Mouse (Mus musculus) liver, embryonic 16.5 days (tissue): Measurements from ENCODE around the gene Anks3. TPM values are rescaled to one million over a fixed set of nuclear protein-coding genes. Genes with fewer than 3 reads are reported as not detected.
A peak's percentile ranks its signal among the peaks of the same experiment; 100 is the strongest.

ENCODE experiments used
- ATAC-seq: fragments of 200-750 bp; cut with Nextera tagmentation; 2 replicates; pipeline ENCODE4 v1.8.0; 2017; ENCODE audit warnings: low read depth, mild to moderate bottlenecking, moderate number of reproducible peaks, moderate library complexity
- H3K27ac ChIP-seq: fragments of 300-500 bp; sonication (generic); 2 replicates; pipeline ENCODE4 v1.5.1; 2014; ENCODE audit warnings: mild to moderate bottlenecking, low read length
- H3K27me3 ChIP-seq: fragments of 300-500 bp; sonication (generic); 2 replicates; pipeline ENCODE4 v1.6.1; 2014; ENCODE audit warnings: low read depth, low read length, mixed read lengths; ENCODE audit not compliant: control insufficient read depth, insufficient read depth
- H3K36me3 ChIP-seq: fragments of 300-500 bp; sonication (generic); 2 replicates; pipeline ENCODE4 v1.6.1; 2014; ENCODE audit warnings: mild to moderate bottlenecking; ENCODE audit not compliant: control insufficient read depth, insufficient read depth
- H3K4me1 ChIP-seq: fragments of 300-500 bp; sonication (generic); 2 replicates; pipeline ENCODE4 v1.6.1; 2014; ENCODE audit warnings: low read depth, low read length, mixed read lengths; ENCODE audit not compliant: control insufficient read depth
- H3K4me2 ChIP-seq: fragments of 300-500 bp; sonication (generic); 2 replicates; pipeline ENCODE4 v1.6.1; 2014; ENCODE audit warnings: low read depth, low read length, mixed read lengths
- H3K4me3 ChIP-seq: fragments of 300-500 bp; sonication (generic); 2 replicates; pipeline ENCODE4 v1.5.1; 2014; ENCODE audit warnings: low read depth, mild to moderate bottlenecking, low read length
- H3K9ac ChIP-seq: fragments of 300-500 bp; sonication (generic); 2 replicates; pipeline ENCODE4 v1.6.1; 2014; ENCODE audit warnings: low read depth, low read length
- H3K9me3 ChIP-seq: fragments of 300-500 bp; sonication (generic); replicated peaks from 2 replicates; pipeline ENCODE4 v1.6.1; 2016; ENCODE audit warnings: low read length; ENCODE audit not compliant: control insufficient read depth
- WGBS: fragments of 180-500 bp; shearing (Covaris S2); extraction: QIAGEN DNeasy Blood & Tissue Kit; methylation state at CpG from one replicate; pipeline ENCODE4 v1.1.7; 2014; ENCODE audit not compliant: insufficient replicate concordance; 5-methylcytosine and 5-hydroxymethylcytosine counted together
- polyA plus RNA-seq: library from polyadenylated mRNA; unstranded; fragments of >200 nt; fragmentation: Nextera tagmentation; extraction: Ambion mirVana; gene quantifications from 2 replicates; pipeline ENCODE4 v1.2.1, GENCODE M21; 2015

Anks3 gene
- polyA plus RNA-seq, 1 experiment from 2014 or later = 16.5 TPM

DNA sequence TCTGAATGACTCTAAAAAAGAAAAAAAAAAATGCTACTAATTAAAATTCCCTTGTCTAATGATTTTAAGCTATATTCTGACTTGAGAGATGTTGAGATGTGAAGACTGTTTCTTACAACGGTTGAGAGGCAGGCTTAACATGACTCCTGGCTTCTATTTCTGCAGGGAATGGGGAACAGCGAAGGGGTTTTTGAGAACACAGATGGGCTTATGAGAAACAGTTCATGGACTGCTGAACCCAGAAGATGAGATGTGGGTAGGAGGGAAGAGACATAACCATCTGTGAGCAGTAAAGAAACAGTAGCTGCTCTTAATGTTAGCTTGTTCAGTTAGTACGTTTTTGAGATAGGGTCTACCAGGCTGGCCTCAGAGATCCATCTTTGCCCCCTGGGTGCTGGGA, 7.4 kb downstream of the Anks3 start:
- Histone ChIP-seq H3K36me3 (no peaks in the 10 kb centered on the region; the same call in 1 of the 2 replicates), H3K27me3 (no peaks in the 10 kb centered on the region), H3K27ac (no peak overlapping the region), H3K9ac (no peak overlapping the region), H3K9me3 (no peaks in the 10 kb centered on the region), H3K4me2 (no peak overlapping the region), H3K4me1 (no peaks in the 10 kb centered on the region), H3K4me3 (no peak overlapping the region)
- ATAC-seq = no peak
- 79% methylated on average over 3 of the region's 3 CpGs for WGBS

DNA sequence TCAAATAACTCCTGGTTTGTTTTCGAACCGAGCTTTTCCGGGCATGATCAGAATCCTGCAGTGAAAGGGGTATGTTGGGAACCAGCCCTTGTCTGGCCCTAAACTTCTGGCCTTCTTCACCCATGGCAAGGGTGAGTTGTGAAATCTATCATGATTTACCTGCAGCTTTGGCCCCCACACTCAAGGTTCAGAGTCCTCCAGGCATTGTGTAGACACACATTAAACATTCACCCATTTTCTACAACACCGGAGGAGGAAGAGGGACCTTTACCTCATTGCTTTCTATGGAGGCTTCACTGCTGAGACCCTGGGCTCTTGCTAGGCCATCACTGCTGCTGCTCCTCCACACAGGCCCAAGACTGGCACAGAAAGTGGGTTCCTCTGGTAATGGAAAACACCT, 16.6 kb downstream of the Anks3 start:
- no peaks in the 10 kb centered on the region; the same call in 1 of the 2 replicates for H3K4me1 ChIP-seq
- H3K4me2 ChIP-seq = peak overlapping the region; percentile 4; the same call in 1 of the 2 replicates
- ATAC-seq = peak; percentile 72
- H3K9me3 ChIP-seq = no peaks in the 10 kb centered on the region
- H3K36me3 ChIP-seq = peaks cover 17% of the 10 kb centered on the region
- no peaks in the 10 kb centered on the region for H3K27me3 ChIP-seq
- H3K9ac ChIP-seq = no peak overlapping the region
- peak overlapping the region; percentile 70 for H3K27ac ChIP-seq
- 81% methylated on average over 4 of the region's 4 CpGs for WGBS
- peak overlapping the region; percentile 30 for H3K4me3 ChIP-seq

DNA sequence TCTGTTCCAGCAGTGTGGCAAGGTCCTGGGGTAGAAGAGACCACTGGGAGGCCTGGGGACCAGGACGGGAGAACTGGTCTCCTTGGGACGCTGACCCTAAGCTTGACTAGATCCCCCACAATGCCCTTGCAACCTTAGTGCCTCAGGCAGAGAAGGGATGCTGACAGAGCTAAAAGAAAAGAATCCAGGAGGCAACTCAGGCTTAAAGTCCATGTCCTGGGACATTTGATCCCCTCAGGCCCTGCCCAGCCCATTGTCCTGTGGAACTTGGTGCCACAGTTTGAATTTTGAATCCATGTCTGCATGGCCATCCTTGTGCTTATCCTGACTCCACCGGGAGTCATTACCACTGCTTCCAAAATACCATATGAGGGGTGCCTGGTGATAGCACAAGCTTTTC, 17.9 kb downstream of the Anks3 start:
- Histone ChIP-seq H3K36me3 (peaks cover 28% of the 10 kb centered on the region), H3K9ac (no peak overlapping the region), H3K27ac (no peak overlapping the region), H3K27me3 (no peaks in the 10 kb centered on the region), H3K9me3 (no peaks in the 10 kb centered on the region), H3K4me2 (peak overlapping the region; percentile 4; the same call in 1 of the 2 replicates), H3K4me3 (peak overlapping the region; percentile 30; the same call in 1 of the 2 replicates), H3K4me1 (no peaks in the 10 kb centered on the region; the same call in 1 of the 2 replicates)
- WGBS = 68% methylated on average over 3 of the region's 3 CpGs
- no peak for ATAC-seq

DNA sequence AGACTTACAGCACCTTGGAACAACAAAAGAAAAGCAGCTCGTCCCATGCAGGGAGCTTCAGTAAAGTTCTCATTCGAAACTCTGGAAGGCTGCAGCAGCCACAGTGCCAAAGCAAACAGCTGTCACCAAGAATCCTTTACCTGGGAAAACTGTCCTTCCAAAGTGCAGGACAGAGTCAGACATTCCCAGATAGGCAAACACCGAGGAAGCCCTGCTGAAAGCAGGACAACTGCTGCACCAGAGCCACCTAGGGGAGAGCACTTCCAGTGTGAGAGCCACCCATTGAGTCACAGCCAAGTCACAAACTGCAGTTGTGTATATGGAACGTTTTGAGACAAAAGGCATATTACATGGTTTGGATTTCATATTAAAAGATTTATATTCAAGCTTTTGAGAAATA, 18.6 kb downstream of the Anks3 start:
- H3K27me3 ChIP-seq = no peaks in the 10 kb centered on the region
- peaks cover 26% of the 10 kb centered on the region for H3K36me3 ChIP-seq

DNA sequence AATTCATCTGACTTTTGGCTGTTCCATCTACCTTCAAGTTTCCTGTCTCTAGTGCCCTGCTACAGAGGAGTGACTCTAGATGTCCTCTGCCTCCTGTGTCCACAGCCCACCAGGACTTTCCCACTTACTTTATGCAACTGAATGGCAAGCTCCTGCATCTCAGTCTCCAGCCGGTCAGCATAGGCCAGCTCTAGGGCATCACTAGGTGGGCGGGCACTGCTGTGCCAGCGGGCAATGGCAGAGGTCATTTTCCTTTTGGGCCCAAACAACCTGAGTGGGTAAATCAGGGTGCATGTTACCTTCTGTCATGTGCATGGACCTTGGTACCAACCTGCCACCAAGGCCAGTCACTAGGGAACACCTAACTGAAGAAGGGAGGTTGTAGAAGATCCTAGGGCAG, 20.6 kb downstream of the Anks3 start:
- Histone ChIP-seq H3K27me3 (no peaks in the 10 kb centered on the region), H3K27ac (no peak overlapping the region), H3K4me1 (peaks cover 5% of the 10 kb centered on the region), H3K4me3 (no peak overlapping the region), H3K4me2 (no peak overlapping the region), H3K36me3 (peaks cover 19% of the 10 kb centered on the region), H3K9me3 (no peaks in the 10 kb centered on the region), H3K9ac (no peak overlapping the region)
- ATAC-seq = no peak
- 77% methylated on average over 3 of the region's 3 CpGs for WGBS

More for the DNA sequence above, 18.6 kb downstream of the Anks3 start:
- Histone ChIP-seq H3K4me2 (no peak overlapping the region), H3K27ac (0 out of 2 replicates have a peak overlapping the region, but pooled peaks have one; percentile 20), H3K4me3 (no peak overlapping the region), H3K4me1 (no peaks in the 10 kb centered on the region; the same call in 1 of the 2 replicates), H3K9ac (no peak overlapping the region), H3K9me3 (no peaks in the 10 kb centered on the region)
- ATAC-seq = peak; percentile 59
- WGBS = 56% methylated on average over 4 of the region's 4 CpGs

DNA sequence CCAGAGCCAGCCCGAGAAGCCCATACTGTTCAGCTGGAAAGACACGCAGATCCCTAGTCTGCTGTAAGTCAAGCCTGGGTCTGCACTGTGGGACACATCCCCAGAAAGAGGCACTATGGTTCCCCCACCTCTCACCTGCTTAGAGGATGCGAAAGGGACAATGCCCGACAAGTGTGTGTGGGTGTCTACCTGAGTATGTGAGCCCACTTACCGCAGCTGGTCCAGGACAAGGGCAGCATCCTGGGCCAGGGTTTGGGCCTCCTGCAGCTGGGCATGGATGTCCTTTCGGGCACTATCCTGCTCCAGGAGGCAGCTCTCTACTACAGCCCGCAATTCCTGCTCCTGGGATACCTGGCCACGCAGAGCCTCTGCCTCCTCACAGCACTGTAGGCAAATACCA, 21.1 kb downstream of the Anks3 start:
- Histone ChIP-seq H3K4me1 (peaks cover 7% of the 10 kb centered on the region), H3K27ac (no peak overlapping the region), H3K27me3 (no peaks in the 10 kb centered on the region), H3K4me2 (no peak overlapping the region), H3K36me3 (peaks cover 19% of the 10 kb centered on the region), H3K9me3 (no peaks in the 10 kb centered on the region), H3K4me3 (no peak overlapping the region), H3K9ac (no peak overlapping the region)
- no peak for ATAC-seq
- WGBS = 76% methylated on average over 8 of the region's 8 CpGs

DNA sequence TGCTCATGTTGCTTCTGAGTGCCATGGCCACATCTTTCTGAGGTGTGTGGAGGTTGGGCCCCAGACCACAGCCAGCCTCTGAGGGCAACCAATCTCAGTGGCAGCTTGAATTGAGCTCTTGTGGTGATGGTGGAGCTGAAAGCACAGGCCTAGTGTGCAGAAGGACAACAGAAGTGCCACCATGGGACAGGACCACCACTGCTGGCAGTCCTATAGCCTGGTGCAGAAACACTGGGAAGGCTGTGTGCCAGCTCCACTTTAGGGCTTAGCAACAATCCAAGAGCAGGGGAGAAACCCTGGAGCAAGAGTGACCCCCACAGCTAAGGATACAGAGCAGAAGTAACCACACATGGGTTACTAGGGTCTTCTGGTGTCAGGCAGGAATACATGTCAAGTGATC, 23.0 kb downstream of the Anks3 start:
- Histone ChIP-seq H3K36me3 (peaks cover 19% of the 10 kb centered on the region), H3K27me3 (no peaks in the 10 kb centered on the region), H3K4me1 (peaks cover 7% of the 10 kb centered on the region), H3K27ac (no peak overlapping the region), H3K4me2 (no peak overlapping the region), H3K9me3 (no peaks in the 10 kb centered on the region), H3K9ac (no peak overlapping the region), H3K4me3 (no peak overlapping the region)
- no peak for ATAC-seq

DNA sequence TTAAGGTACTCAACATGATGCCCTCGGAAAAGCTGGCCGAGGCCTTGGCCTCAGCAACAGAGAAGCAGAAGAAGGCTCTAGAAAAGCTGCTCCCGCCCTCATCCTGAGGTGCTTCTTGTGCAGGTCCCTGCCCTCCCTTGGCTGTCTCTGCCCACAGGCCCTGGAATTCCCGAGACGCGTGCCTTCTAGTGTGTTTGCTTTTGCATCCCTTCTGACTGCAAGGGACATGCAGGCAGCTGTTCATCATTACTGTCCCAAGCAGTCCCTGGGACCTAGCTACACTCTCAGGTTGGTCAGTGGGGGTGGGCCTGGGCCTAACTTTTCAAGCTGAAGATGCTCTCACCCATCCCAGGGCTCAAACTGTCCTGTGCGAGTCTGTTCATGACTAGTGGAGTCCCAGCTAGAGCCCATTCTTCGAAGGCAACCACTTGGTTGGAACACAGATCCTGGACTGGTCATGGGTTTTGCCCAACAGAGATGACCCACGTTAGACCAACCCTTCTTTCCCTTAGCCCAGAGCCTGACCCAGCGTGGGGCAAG, 23.6 kb downstream of the Anks3 start:
- Histone ChIP-seq H3K4me2 (no peak overlapping the region), H3K9me3 (no peaks in the 10 kb centered on the region), H3K27me3 (no peaks in the 10 kb centered on the region), H3K4me1 (peaks cover 7% of the 10 kb centered on the region), H3K27ac (no peak overlapping the region), H3K4me3 (no peak overlapping the region), H3K9ac (no peak overlapping the region), H3K36me3 (peaks cover 19% of the 10 kb centered on the region)
- WGBS = 80% methylated on average over 10 of the region's 10 CpGs
- ATAC-seq = no peak

DNA sequence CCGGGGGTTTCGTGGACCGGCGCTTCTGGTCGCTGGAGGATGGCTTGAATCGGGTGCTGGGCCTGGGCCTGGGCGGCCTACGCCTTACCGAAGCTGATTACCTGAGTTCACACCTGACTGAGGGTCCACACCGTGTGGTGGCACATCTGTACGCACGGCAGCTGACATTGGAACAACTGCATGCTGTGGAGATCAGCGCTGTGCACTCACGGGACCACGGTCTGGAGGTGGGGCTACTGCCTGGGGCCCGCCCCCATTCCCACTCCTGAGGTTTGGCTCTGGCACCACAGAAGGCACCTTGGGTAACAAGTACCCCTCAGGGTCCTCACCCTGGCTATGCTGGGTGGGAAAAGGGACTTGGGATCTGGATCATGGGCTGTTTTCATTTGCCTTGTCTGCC, 24.6 kb downstream of the Anks3 start:
- ATAC-seq = peak; percentile 58
- H3K9me3 ChIP-seq = no peaks in the 10 kb centered on the region
- H3K27ac ChIP-seq = peak overlapping the region; percentile 81
- peak overlapping the region; percentile 83 for H3K9ac ChIP-seq
- 2% methylated on average over 16 of the region's 16 CpGs for WGBS
- H3K4me2 ChIP-seq = peak overlapping the region; percentile 94
- peak overlapping the region; percentile 83 for H3K4me3 ChIP-seq
- H3K4me1 ChIP-seq = peaks cover 7% of the 10 kb centered on the region
- no peaks in the 10 kb centered on the region for H3K27me3 ChIP-seq
- peaks cover 19% of the 10 kb centered on the region for H3K36me3 ChIP-seq
